Mouse (Mus musculus): Measurements from ENCODE around the gene Rnf150. TPM values are rescaled to one million over a fixed set of nuclear protein-coding genes. Genes with fewer than 3 reads are reported as not detected.
"Not testable (repeated sequence)": the region's sequence is repeated elsewhere in the genome, so short reads cannot be mapped to it uniquely, and the experiment has no call there.

Gene Rnf150
- total RNA-seq, 2 experiments from 2014 or later: 13.2 to 13.8 TPM

GRCm38 (mm10) chr8:83064096-83064495 is 200.9 kb downstream of the Rnf150 start:
- DNase-seq: no peak
- intact Hi-C loops (cut with DNase I): no loop called here

- DNase-seq: no peak
- intact Hi-C loops (cut with DNase I): no loop called here
Observed at GRCm38 (mm10) chr8:83066076-83066475, 202.9 kb downstream of the Rnf150 start.

- intact Hi-C loops (cut with DNase I): no loop called here
- no peak for DNase-seq
Observed at GRCm38 (mm10) chr8:83066846-83067245, 203.7 kb downstream of the Rnf150 start.

GRCm38 (mm10) chr8:83067906-83068305 is 204.8 kb downstream of the Rnf150 start:
- no peak for DNase-seq
- intact Hi-C loops (cut with DNase I): no loop called here

- intact Hi-C loops (cut with DNase I): no loop called here
- no peak for DNase-seq
Observed at GRCm38 (mm10) chr8:83074248-83074647, 211.1 kb downstream of the Rnf150 start.

GRCm38 (mm10) chr8:83076621-83077020 is 213.5 kb downstream of the Rnf150 start:
- intact Hi-C loops (cut with DNase I): no loop called here
- DNase-seq: no peak

GRCm38 (mm10) chr8:83077329-83077728 is 214.2 kb downstream of the Rnf150 start:
- intact Hi-C loops (cut with DNase I): no loop called here

GRCm38 (mm10) chr8:83078701-83079533 is 215.8 kb downstream of the Rnf150 start:
- no peak for DNase-seq
- intact Hi-C loops (cut with DNase I): no loop called here

More at GRCm38 (mm10) chr8:83077329-83077728, 214.2 kb downstream of the Rnf150 start:
- no peak for DNase-seq

- intact Hi-C loops (cut with DNase I): no loop called here
- DNase-seq: no peak
Observed at GRCm38 (mm10) chr8:83079534-83079844, 216.3 kb downstream of the Rnf150 start.

- intact Hi-C loops (cut with DNase I): no loop called here
- DNase-seq: no peak
Observed at GRCm38 (mm10) chr8:83081266-83081665, 218.1 kb downstream of the Rnf150 start.

GRCm38 (mm10) chr8:83081806-83082205 is 218.7 kb downstream of the Rnf150 start:
- intact Hi-C loops (cut with DNase I): not testable (repeated sequence)

GRCm38 (mm10) chr8:83082251-83082650 is 219.1 kb downstream of the Rnf150 start:
- intact Hi-C loops (cut with DNase I): no loop called here
- no peak for DNase-seq

More at GRCm38 (mm10) chr8:83081806-83082205, 218.7 kb downstream of the Rnf150 start:
- not testable (repeated sequence) for DNase-seq

- intact Hi-C loops (cut with DNase I): no loop called here
- DNase-seq: no peak
Observed at GRCm38 (mm10) chr8:83083452-83083851, 220.3 kb downstream of the Rnf150 start.

- DNase-seq: no peak
- intact Hi-C loops (cut with DNase I): loop anchor here (5.0 kb wide), 1 partner anchor 313 kb away; the partner anchor contains the start of gene Zfp330
Observed at GRCm38 (mm10) chr8:83085581-83085980, 222.4 kb downstream of the Rnf150 start.

GRCm38 (mm10) chr8:83086625-83087024 is 223.5 kb downstream of the Rnf150 start:
- intact Hi-C loops (cut with DNase I): loop anchor here (5.0 kb wide), 1 partner anchor 314 kb away; the partner anchor contains the start of gene Zfp330
- DNase-seq: no peak

- intact Hi-C loops (cut with DNase I): loop anchor here (2.0 to 5.0 kb wide), 2 partner anchors 39 to 315 kb away; partner anchors contain the start of gene Zfp330
- no peak for DNase-seq
Observed at GRCm38 (mm10) chr8:83087604-83088003, 224.4 kb downstream of the Rnf150 start.

GRCm38 (mm10) chr8:83088156-83088555 is 225.0 kb downstream of the Rnf150 start:
- DNase-seq: no peak
- intact Hi-C loops (cut with DNase I): loop anchor here (2.0 to 5.0 kb wide), 2 partner anchors 39 to 316 kb away; partner anchors contain the start of gene Zfp330

- peak; percentile 86 to 89 for DNase-seq
- intact Hi-C loops (cut with DNase I): loop anchor here (1.0 to 5.0 kb wide), 3 partner anchors 41 to 317 kb away; partner anchors contain the start of genes Rnf150 and Zfp330
Observed at GRCm38 (mm10) chr8:83089336-83089986, 226.3 kb downstream of the Rnf150 start.

GRCm38 (mm10) chr8:83090446-83090845 is 227.3 kb downstream of the Rnf150 start:
- no peak for DNase-seq
- intact Hi-C loops (cut with DNase I): no loop called here

- peak in 1 of 2 experiments; percentile 21 for DNase-seq
- intact Hi-C loops (cut with DNase I): loop anchor here (1.0 to 5.0 kb wide), 4 partner anchors 77 to 307 kb away; no protein-coding TSS in a partner anchor
Observed at GRCm38 (mm10) chr8:83100041-83100440, 236.9 kb downstream of the Rnf150 start.

- intact Hi-C loops (cut with DNase I): loop anchor here (5.0 kb wide), 2 partner anchors 159 to 304 kb away; no protein-coding TSS in a partner anchor
- no peak for DNase-seq
Observed at GRCm38 (mm10) chr8:83102957-83103510, 239.9 kb downstream of the Rnf150 start.

Data from heart, postnatal 36 days (tissue).